Mouse (Mus musculus) kidney, embryonic 15.5 days (tissue): ENCODE measurements at regions not wholly inside any gene's neighbourhood (a gene's known extent, or its start where the extent isn't known, plus 50 kb on each side); places are given as distances from the start of the nearest gene placed in this dataset.

Experiments
- ATAC-seq: fragments of 200-750 bp; cut with Nextera tagmentation; replicated peaks from 2 replicates; pipeline ENCODE4 v1.8.0; 2017; ENCODE audit warnings: moderate TSS enrichment; ENCODE audit not compliant: low FRiP score
- H3K27ac ChIP-seq: fragments of 300-500 bp; sonication (generic); 2 replicates; pipeline ENCODE4 v1.5.1; 2015; ENCODE audit warnings: mild to moderate bottlenecking, inconsistent platforms
- H3K27me3 ChIP-seq: fragments of 300-500 bp; sonication (generic); 2 replicates; pipeline ENCODE4 v1.6.1; 2015; ENCODE audit warnings: inconsistent platforms
- H3K36me3 ChIP-seq: fragments of 300-500 bp; sonication (generic); 2 replicates; pipeline ENCODE4 v1.6.1; 2015; ENCODE audit warnings: inconsistent platforms
- H3K4me1 ChIP-seq: fragments of 300-500 bp; sonication (generic); 2 replicates; pipeline ENCODE4 v1.6.1; 2015; ENCODE audit warnings: inconsistent platforms
- H3K4me2 ChIP-seq: fragments of 300-500 bp; sonication (generic); 2 replicates; pipeline ENCODE4 v1.6.1; 2015; ENCODE audit warnings: moderate library complexity, mild to moderate bottlenecking, inconsistent platforms
- H3K4me3 ChIP-seq: fragments of 300-500 bp; sonication (generic); replicated peaks from 2 replicates; pipeline ENCODE4 v1.5.1; 2015; ENCODE audit warnings: mild to moderate bottlenecking, inconsistent platforms
- H3K9ac ChIP-seq: fragments of 300-500 bp; sonication (generic); 2 replicates; pipeline ENCODE4 v1.6.1; 2015; ENCODE audit warnings: mild to moderate bottlenecking, inconsistent platforms
- H3K9me3 ChIP-seq: fragments of 300-500 bp; sonication (generic); replicated peaks from 2 replicates; pipeline ENCODE4 v1.6.1; 2016; ENCODE audit warnings: inconsistent platforms
- WGBS: fragments of 180-500 bp; shearing (Covaris S2); methylation state at CpG from one replicate; pipeline ENCODE4 v1.1.7; 2015; ENCODE audit warnings: mixed read lengths; 5-methylcytosine and 5-hydroxymethylcytosine counted together

GRCm38 (mm10) chr16:84581166-84581565, 66.2 kb downstream of the A730009L09Rik start:
- Histone ChIP-seq H3K4me3 (no peak overlapping the region), H3K9ac (no peak overlapping the region), H3K27me3 (no peaks in the 10 kb centered on the region), H3K36me3 (no peaks in the 10 kb centered on the region), H3K4me2 (no peak overlapping the region), H3K9me3 (no peaks in the 10 kb centered on the region), H3K27ac (no peak overlapping the region), H3K4me1 (no peaks in the 10 kb centered on the region)
- no peak for ATAC-seq
- 79% methylated on average over 4 of the region's 4 CpGs for WGBS

- Histone ChIP-seq H3K27me3 (no peaks in the 10 kb centered on the region), H3K4me2 (no peak overlapping the region), H3K4me3 (no peak overlapping the region), H3K27ac (no peak overlapping the region), H3K36me3 (no peaks in the 10 kb centered on the region), H3K9ac (no peak overlapping the region), H3K9me3 (no peaks in the 10 kb centered on the region), H3K4me1 (no peaks in the 10 kb centered on the region)
- no peak for ATAC-seq
- 81% methylated on average over 7 of the region's 7 CpGs for WGBS
Measured at GRCm38 (mm10) chr16:84583323-84583722, 68.4 kb downstream of the A730009L09Rik start.

- Histone ChIP-seq H3K4me3 (no peak overlapping the region), H3K4me2 (no peak overlapping the region), H3K27me3 (no peaks in the 10 kb centered on the region), H3K4me1 (no peaks in the 10 kb centered on the region), H3K27ac (no peak overlapping the region), H3K9ac (no peak overlapping the region), H3K9me3 (no peaks in the 10 kb centered on the region), H3K36me3 (no peaks in the 10 kb centered on the region)
- ATAC-seq = no peak
- WGBS = 87% methylated on average over 19 of the region's 19 CpGs
Measured at GRCm38 (mm10) chr16:84583773-84584229, 68.9 kb downstream of the A730009L09Rik start.

- Histone ChIP-seq H3K4me3 (no peak overlapping the region), H3K27me3 (no peaks in the 10 kb centered on the region), H3K4me1 (no peaks in the 10 kb centered on the region), H3K27ac (no peak overlapping the region), H3K9ac (no peak overlapping the region), H3K4me2 (no peak overlapping the region), H3K36me3 (no peaks in the 10 kb centered on the region), H3K9me3 (no peaks in the 10 kb centered on the region)
- WGBS = 84% methylated on average over 14 of the region's 14 CpGs
- ATAC-seq = no peak
Measured at GRCm38 (mm10) chr16:84584724-84585399, 69.9 kb downstream of the A730009L09Rik start.

GRCm38 (mm10) chr16:84592978-84593377, 78.1 kb downstream of the A730009L09Rik start:
- Histone ChIP-seq H3K9ac (no peak overlapping the region), H3K4me2 (no peak overlapping the region), H3K36me3 (no peaks in the 10 kb centered on the region), H3K27ac (no peak overlapping the region), H3K9me3 (no peaks in the 10 kb centered on the region), H3K27me3 (no peaks in the 10 kb centered on the region), H3K4me3 (no peak overlapping the region), H3K4me1 (no peaks in the 10 kb centered on the region)
- 68% methylated on average over 2 of the region's 2 CpGs for WGBS
- no peak for ATAC-seq

- Histone ChIP-seq H3K9me3 (no peaks in the 10 kb centered on the region), H3K9ac (no peak overlapping the region), H3K27me3 (no peaks in the 10 kb centered on the region), H3K4me1 (no peaks in the 10 kb centered on the region), H3K27ac (no peak overlapping the region), H3K4me2 (no peak overlapping the region), H3K4me3 (no peak overlapping the region), H3K36me3 (no peaks in the 10 kb centered on the region)
- 87% methylated on average over 8 of the region's 8 CpGs for WGBS
- ATAC-seq = no peak
Measured at GRCm38 (mm10) chr16:84602969-84603368, 88.0 kb downstream of the A730009L09Rik start.

GRCm38 (mm10) chr16:84603465-84604205, 88.7 kb downstream of the A730009L09Rik start:
- H3K36me3 ChIP-seq = no peaks in the 10 kb centered on the region
- no peak overlapping the region for H3K4me2 ChIP-seq
- no peak overlapping the region for H3K9ac ChIP-seq
- no peaks in the 10 kb centered on the region for H3K9me3 ChIP-seq
- H3K27ac ChIP-seq = no peak overlapping the region
- no peak overlapping the region for H3K4me3 ChIP-seq
- no peaks in the 10 kb centered on the region for H3K4me1 ChIP-seq
- 81% methylated on average over 1 of the region's 1 CpGs for WGBS
- no peaks in the 10 kb centered on the region for H3K27me3 ChIP-seq
- ATAC-seq = no peak

- no peak for ATAC-seq
- Histone ChIP-seq H3K27ac (no peak overlapping the region), H3K9me3 (no peaks in the 10 kb centered on the region), H3K36me3 (no peaks in the 10 kb centered on the region), H3K4me1 (no peaks in the 10 kb centered on the region), H3K4me2 (no peak overlapping the region), H3K9ac (no peak overlapping the region), H3K4me3 (no peak overlapping the region), H3K27me3 (no peaks in the 10 kb centered on the region)
- 89% methylated on average over 9 of the region's 9 CpGs for WGBS
Measured at GRCm38 (mm10) chr16:84604272-84604975, 89.5 kb downstream of the A730009L09Rik start.

GRCm38 (mm10) chr16:84606010-84606803, 91.3 kb downstream of the A730009L09Rik start:
- ATAC-seq = no peak
- Histone ChIP-seq H3K9ac (no peak overlapping the region), H3K4me1 (no peaks in the 10 kb centered on the region), H3K4me2 (no peak overlapping the region), H3K4me3 (no peak overlapping the region), H3K27ac (no peak overlapping the region), H3K36me3 (no peaks in the 10 kb centered on the region), H3K27me3 (no peaks in the 10 kb centered on the region), H3K9me3 (no peaks in the 10 kb centered on the region)
- WGBS = 62% methylated on average over 5 of the region's 5 CpGs

GRCm38 (mm10) chr16:84606804-84607095, 91.8 kb downstream of the A730009L09Rik start:
- ATAC-seq = no peak
- 57% methylated on average over 2 of the region's 2 CpGs for WGBS

GRCm38 (mm10) chr16:84607503-84607902, 92.6 kb downstream of the A730009L09Rik start:
- Histone ChIP-seq H3K9ac (no peak overlapping the region), H3K4me2 (no peak overlapping the region), H3K4me1 (no peaks in the 10 kb centered on the region), H3K4me3 (no peak overlapping the region), H3K9me3 (no peaks in the 10 kb centered on the region), H3K27me3 (no peaks in the 10 kb centered on the region), H3K36me3 (no peaks in the 10 kb centered on the region), H3K27ac (no peak overlapping the region)
- no peak for ATAC-seq
- WGBS = 64% methylated on average over 6 of the region's 6 CpGs

More at GRCm38 (mm10) chr16:84606804-84607095, 91.8 kb downstream of the A730009L09Rik start:
- Histone ChIP-seq H3K9ac (no peak overlapping the region), H3K36me3 (no peaks in the 10 kb centered on the region), H3K27me3 (no peaks in the 10 kb centered on the region), H3K9me3 (no peaks in the 10 kb centered on the region), H3K4me3 (no peak overlapping the region), H3K4me2 (no peak overlapping the region), H3K4me1 (no peaks in the 10 kb centered on the region), H3K27ac (no peak overlapping the region)

GRCm38 (mm10) chr16:84615683-84616082, 100.8 kb downstream of the A730009L09Rik start:
- H3K4me1 ChIP-seq = no peaks in the 10 kb centered on the region
- no peak overlapping the region for H3K4me2 ChIP-seq
- no peaks in the 10 kb centered on the region for H3K27me3 ChIP-seq
- H3K4me3 ChIP-seq = no peak overlapping the region
- no peak overlapping the region for H3K9ac ChIP-seq
- no peaks in the 10 kb centered on the region for H3K9me3 ChIP-seq
- no peak for ATAC-seq
- 90% methylated on average over 7 of the region's 7 CpGs for WGBS
- no peaks in the 10 kb centered on the region for H3K36me3 ChIP-seq
- H3K27ac ChIP-seq = no peak overlapping the region
